Mouse (Mus musculus): ENCODE results near the gene Hoxa2.

The Hoxa2 gene

DNA sequence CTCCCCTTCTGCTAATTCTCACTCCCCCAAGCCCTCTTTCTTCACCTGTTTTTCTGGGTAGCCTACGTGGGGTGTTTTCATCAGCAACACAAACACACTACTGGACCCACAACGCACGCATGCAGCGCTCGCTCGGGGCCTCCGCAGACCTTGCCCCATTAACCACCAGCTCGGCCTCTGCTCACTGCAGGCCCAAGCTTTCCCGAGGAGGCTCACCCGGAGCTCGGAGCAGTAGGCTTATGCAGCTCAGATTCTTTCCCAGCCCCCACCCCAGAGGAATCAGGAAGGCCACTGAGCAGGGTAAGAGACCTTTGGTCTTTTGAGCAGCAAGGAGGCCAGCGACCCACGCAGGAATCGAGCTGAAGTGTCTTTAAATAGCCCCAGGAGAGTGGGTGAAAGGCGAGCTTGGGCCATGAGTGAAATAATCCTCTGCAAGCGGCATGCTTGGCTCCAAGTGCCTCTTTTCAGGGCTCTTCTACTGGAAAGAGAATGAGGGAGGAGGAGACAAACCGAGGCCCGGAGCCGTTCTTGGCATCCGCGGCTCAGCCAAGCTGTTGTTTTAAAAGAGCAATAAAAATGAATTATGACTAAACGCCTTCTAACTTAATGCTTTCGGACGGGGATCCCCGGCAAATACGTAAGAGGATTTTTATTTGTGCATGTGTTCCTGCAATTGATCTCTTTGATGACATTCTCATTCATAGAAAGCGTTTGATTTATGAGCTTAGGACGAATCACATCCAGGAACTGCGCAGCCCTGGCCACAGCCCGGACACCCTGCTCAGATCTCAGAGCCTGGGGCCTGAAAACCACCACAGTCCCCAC is 3.9 kb downstream of the Hoxa2 start:
- no peaks in the 10 kb centered on the region for H3K9me3 ChIP-seq (ENCODE audit: low read length)
- H3K4me3 ChIP-seq (replicated peaks; ENCODE audit: low read length), result no peak overlapping the region
- TF ChIP-seq CTCF (conservative IDR thresholded peaks at IDR 0.05; ENCODE audit: low read length), result no peak
- no peak for TF ChIP-seq POU5F1 (IDR thresholded peaks at IDR 0.05; ENCODE audit: borderline replicate concordance, low read length)
- TF ChIP-seq NANOG (IDR thresholded peaks at IDR 0.05; ENCODE audit: borderline replicate concordance, low read length), result no peak
- no peaks in the 10 kb centered on the region for H3K36me3 ChIP-seq (ENCODE audit: insufficient read depth, low read length)
- peaks cover 69% of the 10 kb centered on the region for H3K4me1 ChIP-seq (replicated peaks; ENCODE audit: low read depth, low read length)
- peaks cover 87% of the 10 kb centered on the region for H3K27me3 ChIP-seq (ENCODE audit: insufficient read depth, low read length)

DNA sequence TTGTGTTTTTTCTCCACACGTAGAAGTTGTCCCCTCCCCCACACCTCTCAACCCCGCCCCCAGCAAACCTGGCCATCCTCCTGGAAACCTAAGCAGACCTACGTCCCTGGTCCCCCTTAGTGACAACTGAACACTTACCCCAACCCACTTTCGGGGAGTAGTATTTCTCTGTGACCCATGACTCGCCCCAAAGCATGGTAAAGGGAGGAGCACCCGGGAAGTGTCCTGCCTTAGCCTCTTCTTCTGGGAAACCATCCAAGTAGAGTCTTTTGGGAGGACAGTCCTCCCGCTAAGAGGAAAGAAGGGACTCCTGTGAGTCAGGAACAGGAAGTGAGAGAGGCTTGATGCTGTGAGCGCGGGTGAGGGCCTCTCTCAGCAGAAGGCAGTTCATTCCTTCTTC is 4.7 kb downstream of the Hoxa2 start:
- Histone ChIP-seq H3K4me1 (replicated peaks; ENCODE audit: low read depth, low read length) (peaks cover 61% of the 10 kb centered on the region), H3K27me3 (ENCODE audit: insufficient read depth, low read length) (peaks cover 87% of the 10 kb centered on the region), H3K4me3 (replicated peaks; ENCODE audit: low read length) (0 out of 2 replicates have a peak overlapping the region, but pooled peaks have one; percentile 93), H3K36me3 (ENCODE audit: insufficient read depth, low read length) (no peaks in the 10 kb centered on the region), H3K9me3 (ENCODE audit: low read length) (no peaks in the 10 kb centered on the region)
- TF ChIP-seq POU5F1 (IDR thresholded peaks at IDR 0.05; ENCODE audit: borderline replicate concordance, low read length) (no peak), CTCF (conservative IDR thresholded peaks at IDR 0.05; ENCODE audit: low read length) (no peak), NANOG (IDR thresholded peaks at IDR 0.05; ENCODE audit: borderline replicate concordance, low read length) (no peak)

DNA sequence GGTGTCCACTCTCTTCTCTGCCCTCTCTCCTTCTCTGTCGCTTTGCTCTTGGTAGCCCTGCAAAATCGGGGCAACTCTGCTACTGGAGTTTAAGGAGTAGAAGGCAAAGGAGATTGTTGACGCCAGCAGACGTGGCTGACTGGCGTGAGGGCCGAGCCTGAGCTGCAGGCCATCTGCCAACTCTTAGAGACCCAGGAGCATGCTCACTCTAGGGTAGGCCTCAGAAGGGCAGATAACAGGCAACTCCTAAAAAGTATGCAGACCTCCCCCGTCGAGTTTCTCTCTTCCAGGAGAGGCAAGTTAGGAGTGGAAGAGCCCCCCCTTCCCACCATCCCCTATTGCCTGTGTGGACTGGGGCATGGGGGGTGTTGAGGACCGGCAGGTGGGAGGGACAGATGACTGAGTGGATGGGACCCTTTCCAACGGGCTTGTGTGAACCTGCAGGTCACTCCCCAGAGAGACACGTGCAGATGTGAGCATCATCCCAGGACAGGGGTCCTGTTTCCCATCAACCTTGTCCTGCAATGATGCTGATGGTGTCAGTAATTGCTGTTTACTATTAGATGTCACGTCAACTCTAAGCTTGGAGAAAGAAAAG is 5.4 kb downstream of the Hoxa2 start:
- no peaks in the 10 kb centered on the region for H3K9me3 ChIP-seq (ENCODE audit: low read length)
- H3K4me1 ChIP-seq (replicated peaks; ENCODE audit: low read depth, low read length), result peaks cover 58% of the 10 kb centered on the region
- TF ChIP-seq CTCF (conservative IDR thresholded peaks at IDR 0.05; ENCODE audit: low read length), result no peak
- TF ChIP-seq POU5F1 (IDR thresholded peaks at IDR 0.05; ENCODE audit: borderline replicate concordance, low read length), result no peak
- no peak for TF ChIP-seq NANOG (IDR thresholded peaks at IDR 0.05; ENCODE audit: borderline replicate concordance, low read length)
- no peaks in the 10 kb centered on the region for H3K36me3 ChIP-seq (ENCODE audit: insufficient read depth, low read length)
- peaks cover 87% of the 10 kb centered on the region for H3K27me3 ChIP-seq (ENCODE audit: insufficient read depth, low read length)
- H3K4me3 ChIP-seq (replicated peaks; ENCODE audit: low read length), result peak overlapping the region; percentile 93

DNA sequence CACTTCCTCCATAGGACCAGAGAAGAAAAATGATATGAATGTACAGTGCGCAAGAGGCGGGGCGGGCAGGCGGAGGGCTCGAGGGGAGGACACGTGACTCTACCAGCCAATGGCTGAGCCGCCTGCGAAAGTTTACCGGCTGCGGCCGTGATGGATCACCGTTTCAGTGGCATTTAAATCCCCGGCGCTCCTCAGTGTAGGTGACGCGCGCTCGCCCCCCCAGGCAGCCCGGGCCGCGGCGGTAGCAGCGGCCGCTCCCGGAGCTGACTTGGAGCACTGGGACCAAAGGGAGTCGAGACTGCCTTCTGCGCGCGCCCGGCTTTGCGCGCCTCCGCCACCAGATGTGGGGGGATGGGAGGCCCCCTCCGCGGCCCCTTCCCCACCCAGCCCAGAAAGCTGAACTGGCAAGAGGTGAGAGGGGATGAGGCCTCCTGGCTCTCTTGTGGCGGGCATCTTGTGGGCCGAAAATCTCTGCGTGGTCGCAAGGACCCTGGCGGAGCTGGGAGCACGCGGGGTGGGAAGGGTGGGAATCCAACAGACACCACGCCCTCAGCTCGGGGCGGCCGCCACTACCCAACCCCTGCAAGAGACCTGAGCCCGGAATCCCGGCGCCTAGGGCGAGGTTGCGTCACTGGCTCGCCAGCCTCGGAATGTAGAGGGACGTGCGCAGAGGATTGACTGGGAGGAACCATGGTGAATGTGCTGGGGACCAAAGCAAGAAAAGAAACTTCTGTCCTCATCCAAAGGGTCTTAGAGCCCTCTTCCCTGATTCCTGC is 6.2 kb downstream of the Hoxa2 start, which contains the start of gene Hoxa1:
TSS of gene Hoxa1 (minus strand) at position 42 of the 776 bp plus-strand sequence.
- Histone ChIP-seq H3K36me3 (ENCODE audit: insufficient read depth, low read length) (no peaks in the 10 kb centered on the region), H3K27me3 (ENCODE audit: insufficient read depth, low read length) (peaks cover 86% of the 10 kb centered on the region), H3K4me3 (replicated peaks; ENCODE audit: low read length) (peak within 1 kb of the TSS; percentile 93), H3K9me3 (ENCODE audit: low read length) (no peaks in the 10 kb centered on the region), H3K4me1 (replicated peaks; ENCODE audit: low read depth, low read length) (peaks cover 59% of the 10 kb centered on the region)
- TF ChIP-seq POU5F1 (IDR thresholded peaks at IDR 0.05; ENCODE audit: borderline replicate concordance, low read length) (no peak), CTCF (conservative IDR thresholded peaks at IDR 0.05; ENCODE audit: low read length) (no peak), NANOG (IDR thresholded peaks at IDR 0.05; ENCODE audit: borderline replicate concordance, low read length) (no peak)

DNA sequence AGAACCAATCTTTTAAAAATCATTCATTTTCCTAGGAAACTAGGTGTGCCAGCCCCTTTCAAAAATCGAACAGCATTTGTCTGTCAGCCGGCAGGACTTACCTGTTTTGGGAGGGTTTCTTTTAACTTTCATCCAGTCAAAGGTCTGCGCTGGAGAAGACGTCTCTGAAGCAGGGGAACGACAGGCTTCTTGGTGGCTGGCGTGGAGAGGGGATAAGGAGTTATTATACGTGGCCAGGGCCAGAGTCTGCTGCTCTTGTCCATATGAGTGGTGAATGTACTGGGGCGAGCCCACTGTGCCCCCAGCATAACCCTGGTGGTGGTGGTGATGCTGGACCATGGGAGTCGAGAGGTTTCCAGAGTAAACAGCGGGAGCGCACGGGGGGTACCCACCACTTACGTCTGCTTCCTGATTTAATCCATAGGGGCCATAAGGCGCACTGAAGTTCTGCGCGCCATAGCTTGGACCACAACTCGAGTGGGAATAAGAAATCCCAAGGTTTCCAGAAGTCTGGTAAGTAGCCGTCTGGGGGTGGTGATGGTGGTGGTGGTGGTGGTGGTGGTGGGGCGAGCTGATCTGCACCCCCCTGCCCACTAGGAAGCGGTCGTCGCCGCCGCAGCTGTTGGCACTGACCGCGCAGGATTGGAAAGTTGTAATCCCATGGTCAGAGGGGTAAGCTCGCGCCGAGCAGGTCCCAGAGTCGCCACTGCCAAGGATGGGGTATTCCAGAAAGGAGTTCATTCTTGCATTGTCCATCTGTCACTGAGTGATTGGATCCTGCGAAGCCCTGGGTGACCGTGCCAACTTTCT is 7.0 kb downstream of the Hoxa2 start:
- Histone ChIP-seq H3K4me3 (replicated peaks; ENCODE audit: low read length) (peak overlapping the region; percentile 93), H3K36me3 (ENCODE audit: insufficient read depth, low read length) (no peaks in the 10 kb centered on the region), H3K4me1 (replicated peaks; ENCODE audit: low read depth, low read length) (peaks cover 59% of the 10 kb centered on the region), H3K9me3 (ENCODE audit: low read length) (no peaks in the 10 kb centered on the region), H3K27me3 (ENCODE audit: insufficient read depth, low read length) (peaks cover 86% of the 10 kb centered on the region)
- TF ChIP-seq CTCF (conservative IDR thresholded peaks at IDR 0.05; ENCODE audit: low read length) (no peak), POU5F1 (IDR thresholded peaks at IDR 0.05; ENCODE audit: borderline replicate concordance, low read length) (no peak), NANOG (IDR thresholded peaks at IDR 0.05; ENCODE audit: borderline replicate concordance, low read length) (no peak)

DNA sequence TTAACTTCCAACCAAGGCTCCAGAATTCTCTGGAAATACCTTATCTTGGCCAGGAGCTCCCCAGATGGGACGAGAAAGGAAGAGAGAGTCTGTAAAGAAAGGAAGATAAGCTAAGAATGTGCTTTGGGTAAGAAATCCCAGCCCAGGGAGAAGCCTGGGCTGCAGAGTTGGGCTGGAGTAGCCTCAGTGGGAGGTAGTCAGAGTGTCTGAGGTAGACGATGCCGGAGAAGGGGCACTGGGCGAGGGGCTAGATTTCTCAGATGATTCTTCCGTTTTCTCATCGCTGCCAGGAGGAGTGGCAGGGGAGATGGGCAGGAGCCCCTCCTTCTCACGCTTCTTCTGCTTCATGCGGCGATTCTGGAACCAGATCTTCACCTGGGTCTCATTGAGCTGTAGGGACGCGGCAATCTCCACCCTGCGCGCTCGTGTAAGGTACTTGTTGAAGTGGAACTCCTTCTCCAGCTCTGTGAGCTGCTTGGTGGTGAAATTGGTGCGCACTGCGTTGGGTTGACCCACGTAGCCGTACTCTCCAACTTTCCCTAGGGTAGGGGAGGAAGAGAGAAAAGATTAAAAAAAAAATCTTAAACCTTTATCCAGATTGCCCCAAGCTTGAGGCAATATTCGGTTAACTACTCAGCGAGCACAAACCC is 8.0 kb downstream of the Hoxa2 start:
- peaks cover 64% of the 10 kb centered on the region for H3K4me1 ChIP-seq (replicated peaks; ENCODE audit: low read depth, low read length)
- peaks cover 87% of the 10 kb centered on the region for H3K27me3 ChIP-seq (ENCODE audit: insufficient read depth, low read length)
- no peaks in the 10 kb centered on the region for H3K9me3 ChIP-seq (ENCODE audit: low read length)
- no peak for TF ChIP-seq POU5F1 (IDR thresholded peaks at IDR 0.05; ENCODE audit: borderline replicate concordance, low read length)
- no peak for TF ChIP-seq NANOG (IDR thresholded peaks at IDR 0.05; ENCODE audit: borderline replicate concordance, low read length)
- TF ChIP-seq CTCF (conservative IDR thresholded peaks at IDR 0.05; ENCODE audit: low read length), result no peak
- H3K4me3 ChIP-seq (replicated peaks; ENCODE audit: low read length), result no peak overlapping the region
- H3K36me3 ChIP-seq (ENCODE audit: insufficient read depth, low read length), result no peaks in the 10 kb centered on the region

DNA sequence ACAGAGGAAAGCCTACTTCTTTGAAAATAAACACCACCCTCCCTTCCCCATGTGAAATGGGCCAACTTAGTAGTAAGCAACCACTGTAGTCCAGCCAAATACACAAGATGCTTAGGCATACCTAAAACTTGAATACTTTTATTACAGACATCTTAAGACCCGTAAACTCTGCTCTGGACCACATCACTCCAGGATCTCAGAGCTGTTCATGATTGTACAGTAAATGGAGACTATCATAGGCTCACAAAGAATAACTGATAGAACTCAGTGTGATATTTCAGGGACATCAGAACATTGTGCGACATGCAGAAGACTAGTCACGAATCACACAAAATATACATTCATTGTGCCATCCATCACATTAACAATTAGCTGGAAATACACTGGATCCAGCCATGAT is 9.2 kb downstream of the Hoxa2 start:
- TF ChIP-seq CTCF (conservative IDR thresholded peaks at IDR 0.05; ENCODE audit: low read length) (no peak), NANOG (IDR thresholded peaks at IDR 0.05; ENCODE audit: borderline replicate concordance, low read length) (no peak), POU5F1 (IDR thresholded peaks at IDR 0.05; ENCODE audit: borderline replicate concordance, low read length) (no peak)
- Histone ChIP-seq H3K36me3 (ENCODE audit: insufficient read depth, low read length) (no peaks in the 10 kb centered on the region), H3K9me3 (ENCODE audit: low read length) (no peaks in the 10 kb centered on the region), H3K27me3 (ENCODE audit: insufficient read depth, low read length) (peaks cover 87% of the 10 kb centered on the region), H3K4me1 (replicated peaks; ENCODE audit: low read depth, low read length) (peaks cover 61% of the 10 kb centered on the region), H3K4me3 (replicated peaks; ENCODE audit: low read length) (no peak overlapping the region)

Data from E14TG2a.4 (cell line).